Mouse (Mus musculus): ENCODE results near the gene Lmo7. TPM values are rescaled to one million over a fixed set of nuclear protein-coding genes. Genes with fewer than 3 reads are reported as not detected.

The Lmo7 gene
- polyA plus RNA-seq (2015; fragmentation: Nextera tagmentation; extraction: Ambion mirVana): 15.5 and 16.0 TPM in 2 replicates

DNA sequence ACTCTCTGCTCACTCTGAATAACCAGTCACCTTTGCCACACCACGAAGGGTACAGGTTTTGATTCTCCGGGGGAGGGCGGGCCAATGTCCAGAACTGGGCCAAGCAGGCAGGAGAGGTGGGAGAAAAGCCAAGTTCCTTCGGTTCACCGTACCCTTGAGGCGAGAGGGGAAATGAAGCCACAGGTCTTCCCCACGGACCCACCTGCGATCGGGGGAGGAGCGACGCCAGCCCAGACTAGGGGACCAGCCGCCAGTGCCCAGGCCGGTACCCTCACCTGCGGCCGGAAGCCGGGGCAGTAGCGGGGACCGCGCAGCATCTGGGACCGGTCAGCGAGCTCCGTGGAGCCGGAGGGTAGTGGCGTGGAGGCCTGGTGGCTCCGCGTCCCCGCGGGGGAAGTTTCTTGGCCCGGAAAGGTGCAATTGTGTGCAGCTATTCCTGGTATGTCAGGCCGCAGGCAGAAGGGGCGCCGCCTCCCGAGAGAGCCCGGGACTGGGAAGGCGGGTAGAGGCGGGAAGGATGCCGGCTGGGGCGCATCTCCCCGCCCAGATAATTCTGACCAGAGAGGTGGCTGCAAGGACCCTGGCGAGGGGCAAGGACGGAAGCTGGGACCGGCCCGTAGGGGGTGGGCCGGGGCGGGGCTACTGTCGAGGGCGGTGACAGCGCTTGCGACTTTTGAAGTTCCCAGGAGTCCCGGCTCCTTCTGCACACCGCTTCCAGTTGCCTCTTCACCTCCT is at the start of gene Lmo7, which contains the start of gene Gm9922:
Gene Lmo7, plus strand, starts transcription at position 721 of the 735 bp plus-strand sequence.
Gene Gm9922, minus strand, starts transcription at position 578 of the 735 bp plus-strand sequence.
- Histone ChIP-seq H3K9me3 (ENCODE audit: control insufficient read depth, low read length) (no peaks in the 10 kb centered on the region), H3K4me2 (ENCODE audit: low read length) (peak within 1 kb of the TSS; percentile 100), H3K27me3 (replicated peaks; ENCODE audit: control insufficient read depth, insufficient read depth, low read length) (peaks cover 20% of the 10 kb centered on the region; the same call in 1 of the 2 replicates), H3K4me3 (replicated peaks; ENCODE audit: low read length) (peak within 1 kb of the TSS; percentile 76), H3K27ac (ENCODE audit: low read length) (no peak within 1 kb of the TSS), H3K4me1 (replicated peaks; ENCODE audit: control insufficient read depth, insufficient read depth, low read length) (peaks cover 9% of the 10 kb centered on the region), H3K36me3 (ENCODE audit: control insufficient read depth, insufficient read depth) (no peaks in the 10 kb centered on the region), H3K9ac (replicated peaks; ENCODE audit: low read depth, low read length) (peak within 1 kb of the TSS; percentile 74)
- under 1% methylated on average over 51 of the region's 51 CpGs for WGBS
- ATAC-seq: peak; percentile 84

DNA sequence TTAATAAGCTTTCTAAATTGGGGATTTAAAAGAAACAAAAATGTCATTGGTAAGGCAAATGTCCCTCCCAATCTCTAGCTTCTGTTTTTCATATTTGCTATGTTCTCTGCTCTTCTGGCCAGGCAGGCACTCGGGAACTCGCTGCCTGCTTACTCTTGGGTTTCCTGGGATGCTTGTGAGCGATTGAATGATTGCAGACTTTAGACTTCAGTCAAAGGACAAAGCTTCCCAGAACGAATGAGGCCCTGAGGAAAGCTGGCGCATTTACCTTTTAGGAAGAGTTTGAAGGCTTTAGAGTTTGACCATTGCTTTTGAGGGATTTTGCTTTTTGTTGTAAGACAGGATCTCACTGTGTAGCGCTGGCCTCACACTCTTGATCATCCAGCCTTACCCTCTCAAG is 42.1 kb upstream of the Lmo7 start:
- Histone ChIP-seq H3K4me1 (replicated peaks; ENCODE audit: control insufficient read depth, insufficient read depth, low read length) (no peaks in the 10 kb centered on the region), H3K36me3 (ENCODE audit: control insufficient read depth, insufficient read depth) (peaks cover 4% of the 10 kb centered on the region; the same call in 1 of the 2 replicates), H3K27me3 (replicated peaks; ENCODE audit: control insufficient read depth, insufficient read depth, low read length) (no peaks in the 10 kb centered on the region), H3K9me3 (ENCODE audit: control insufficient read depth, low read length) (no peaks in the 10 kb centered on the region), H3K9ac (replicated peaks; ENCODE audit: low read depth, low read length) (no peak overlapping the region), H3K4me2 (ENCODE audit: low read length) (no peak overlapping the region), H3K4me3 (replicated peaks; ENCODE audit: low read length) (no peak overlapping the region), H3K27ac (ENCODE audit: low read length) (no peak overlapping the region)
- ATAC-seq: no peak
- WGBS: 88% methylated on average over 6 of the region's 6 CpGs

- no peak overlapping the region for H3K9ac ChIP-seq (replicated peaks; ENCODE audit: low read depth, low read length)
- WGBS: 85% methylated on average over 2 of the region's 2 CpGs
- no peak overlapping the region for H3K4me3 ChIP-seq (replicated peaks; ENCODE audit: low read length)
- H3K36me3 ChIP-seq (ENCODE audit: control insufficient read depth, insufficient read depth): peaks cover 4% of the 10 kb centered on the region; the same call in 1 of the 2 replicates
- no peaks in the 10 kb centered on the region for H3K9me3 ChIP-seq (ENCODE audit: control insufficient read depth, low read length)
- H3K27me3 ChIP-seq (replicated peaks; ENCODE audit: control insufficient read depth, insufficient read depth, low read length): no peaks in the 10 kb centered on the region
- H3K27ac ChIP-seq (ENCODE audit: low read length): no peak overlapping the region
- H3K4me1 ChIP-seq (replicated peaks; ENCODE audit: control insufficient read depth, insufficient read depth, low read length): no peaks in the 10 kb centered on the region
- no peak overlapping the region for H3K4me2 ChIP-seq (ENCODE audit: low read length)
- no peak for ATAC-seq
Measured at GRCm38 (mm10) chr14:101688406-101688805, 41.4 kb upstream of the Lmo7 start.

DNA sequence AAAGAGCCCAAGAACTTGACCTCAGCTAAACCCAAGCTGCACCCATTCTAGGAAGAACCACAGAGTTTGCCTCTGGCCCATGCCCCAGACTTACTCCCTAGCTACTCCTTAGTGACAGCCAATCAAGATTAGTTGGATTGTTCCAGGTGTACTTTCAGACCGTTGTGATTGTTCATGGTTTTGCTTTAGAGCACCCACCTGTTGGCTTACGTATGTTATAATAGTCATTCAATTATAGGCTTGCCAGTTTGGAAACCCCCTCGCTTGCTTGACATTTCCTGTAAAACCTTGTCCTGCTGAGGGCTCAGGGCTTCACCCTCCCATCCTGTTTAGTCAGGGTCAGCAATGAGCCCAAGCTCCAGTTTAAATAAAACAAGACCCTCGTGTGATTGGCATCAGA is 25.3 kb upstream of the Lmo7 start:
- no peaks in the 10 kb centered on the region for H3K27me3 ChIP-seq (replicated peaks; ENCODE audit: control insufficient read depth, insufficient read depth, low read length)

GRCm38 (mm10) chr14:101707088-101707487 is 22.7 kb upstream of the Lmo7 start:
- 90% methylated on average over 5 of the region's 5 CpGs for WGBS
- no peak overlapping the region for H3K4me3 ChIP-seq (replicated peaks; ENCODE audit: low read length)
- ATAC-seq: no peak
- H3K9me3 ChIP-seq (ENCODE audit: control insufficient read depth, low read length): no peaks in the 10 kb centered on the region
- no peak overlapping the region for H3K27ac ChIP-seq (ENCODE audit: low read length)
- H3K36me3 ChIP-seq (ENCODE audit: control insufficient read depth, insufficient read depth): no peaks in the 10 kb centered on the region
- no peak overlapping the region for H3K9ac ChIP-seq (replicated peaks; ENCODE audit: low read depth, low read length)
- no peaks in the 10 kb centered on the region for H3K27me3 ChIP-seq (replicated peaks; ENCODE audit: control insufficient read depth, insufficient read depth, low read length)
- H3K4me2 ChIP-seq (ENCODE audit: low read length): no peak overlapping the region
- H3K4me1 ChIP-seq (replicated peaks; ENCODE audit: control insufficient read depth, insufficient read depth, low read length): no peaks in the 10 kb centered on the region

More for the DNA sequence above, 25.3 kb upstream of the Lmo7 start:
- 83% methylated on average over 4 of the region's 4 CpGs for WGBS
- Histone ChIP-seq H3K9me3 (ENCODE audit: control insufficient read depth, low read length) (no peaks in the 10 kb centered on the region), H3K9ac (replicated peaks; ENCODE audit: low read depth, low read length) (no peak overlapping the region), H3K4me3 (replicated peaks; ENCODE audit: low read length) (no peak overlapping the region), H3K36me3 (ENCODE audit: control insufficient read depth, insufficient read depth) (no peaks in the 10 kb centered on the region), H3K4me2 (ENCODE audit: low read length) (no peak overlapping the region), H3K27ac (ENCODE audit: low read length) (no peak overlapping the region), H3K4me1 (replicated peaks; ENCODE audit: control insufficient read depth, insufficient read depth, low read length) (no peaks in the 10 kb centered on the region)
- ATAC-seq: no peak

DNA sequence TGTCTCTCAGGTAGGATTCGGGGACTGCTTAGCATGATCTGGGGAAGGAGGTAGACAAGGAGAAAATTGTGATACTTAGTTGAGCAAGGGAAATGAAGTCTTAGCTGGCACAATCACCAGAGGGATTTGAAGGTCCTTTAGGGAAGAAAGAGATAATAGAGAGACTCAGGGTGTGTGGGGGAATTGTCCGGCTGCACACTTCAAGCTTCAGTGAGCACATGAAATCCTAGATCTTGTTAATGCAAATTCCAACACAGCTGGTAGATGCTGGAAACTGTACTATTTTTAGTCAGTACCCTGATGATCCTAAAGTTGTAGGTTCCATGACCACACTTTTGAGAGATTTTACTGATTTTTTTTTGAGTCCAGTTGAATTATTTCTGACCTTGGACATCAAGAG is 15.3 kb upstream of the Lmo7 start:
- no peaks in the 10 kb centered on the region for H3K9me3 ChIP-seq (ENCODE audit: control insufficient read depth, low read length)
- H3K9ac ChIP-seq (replicated peaks; ENCODE audit: low read depth, low read length): no peak overlapping the region
- WGBS: 55% methylated on average over 2 of the region's 2 CpGs
- no peaks in the 10 kb centered on the region for H3K4me1 ChIP-seq (replicated peaks; ENCODE audit: control insufficient read depth, insufficient read depth, low read length)
- no peak overlapping the region for H3K4me3 ChIP-seq (replicated peaks; ENCODE audit: low read length)
- no peak overlapping the region for H3K4me2 ChIP-seq (ENCODE audit: low read length)
- no peaks in the 10 kb centered on the region for H3K36me3 ChIP-seq (ENCODE audit: control insufficient read depth, insufficient read depth)
- no peak for ATAC-seq
- H3K27ac ChIP-seq (ENCODE audit: low read length): no peak overlapping the region
- no peaks in the 10 kb centered on the region for H3K27me3 ChIP-seq (replicated peaks; ENCODE audit: control insufficient read depth, insufficient read depth, low read length)

DNA sequence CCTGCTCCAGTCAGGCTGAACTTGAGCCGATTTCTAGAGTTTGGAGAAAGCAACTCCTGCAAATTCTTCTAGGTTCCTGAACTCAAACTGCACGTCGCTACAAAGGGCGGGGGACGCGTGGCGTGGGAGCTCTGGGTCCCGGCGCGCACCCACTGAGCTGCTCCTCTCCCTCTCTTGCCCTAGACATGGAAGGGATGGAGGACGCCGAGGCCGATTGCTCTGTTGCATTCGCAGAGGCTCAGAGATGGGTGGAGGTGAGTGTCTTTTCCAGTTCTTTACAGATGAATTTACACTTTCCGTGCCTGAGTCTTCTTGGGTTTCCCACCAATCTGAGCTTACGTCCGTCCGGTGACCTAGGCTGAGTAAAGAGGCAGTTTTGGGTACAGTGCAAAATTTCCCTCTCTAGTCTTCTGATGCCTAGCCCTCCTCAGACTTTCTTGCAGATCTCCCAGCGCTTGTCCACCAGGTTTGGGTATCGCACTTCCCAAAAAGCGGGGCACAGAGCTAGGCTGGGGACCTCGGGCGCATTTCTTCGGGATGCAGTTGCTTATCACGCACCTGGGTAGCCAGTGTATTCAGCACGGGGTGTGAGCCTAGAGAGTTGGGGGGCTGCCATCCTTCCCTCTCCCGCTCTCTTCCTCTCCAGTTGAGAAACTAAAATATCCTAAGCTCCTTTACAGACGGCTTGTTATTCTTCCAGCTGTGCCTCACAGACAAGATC is 375 bp downstream of the Lmo7 start:
- H3K4me1 ChIP-seq (replicated peaks; ENCODE audit: control insufficient read depth, insufficient read depth, low read length): peaks cover 9% of the 10 kb centered on the region
- H3K27me3 ChIP-seq (replicated peaks; ENCODE audit: control insufficient read depth, insufficient read depth, low read length): peaks cover 20% of the 10 kb centered on the region; the same call in 1 of the 2 replicates
- H3K27ac ChIP-seq (ENCODE audit: low read length): no peak overlapping the region
- WGBS: under 1% methylated on average over 28 of the region's 28 CpGs
- H3K4me2 ChIP-seq (ENCODE audit: low read length): peak overlapping the region; percentile 100
- H3K9ac ChIP-seq (replicated peaks; ENCODE audit: low read depth, low read length): peak overlapping the region; percentile 74
- peak; percentile 69 for ATAC-seq
- H3K36me3 ChIP-seq (ENCODE audit: control insufficient read depth, insufficient read depth): no peaks in the 10 kb centered on the region
- H3K4me3 ChIP-seq (replicated peaks; ENCODE audit: low read length): peak overlapping the region; percentile 76
- no peaks in the 10 kb centered on the region for H3K9me3 ChIP-seq (ENCODE audit: control insufficient read depth, low read length)

DNA sequence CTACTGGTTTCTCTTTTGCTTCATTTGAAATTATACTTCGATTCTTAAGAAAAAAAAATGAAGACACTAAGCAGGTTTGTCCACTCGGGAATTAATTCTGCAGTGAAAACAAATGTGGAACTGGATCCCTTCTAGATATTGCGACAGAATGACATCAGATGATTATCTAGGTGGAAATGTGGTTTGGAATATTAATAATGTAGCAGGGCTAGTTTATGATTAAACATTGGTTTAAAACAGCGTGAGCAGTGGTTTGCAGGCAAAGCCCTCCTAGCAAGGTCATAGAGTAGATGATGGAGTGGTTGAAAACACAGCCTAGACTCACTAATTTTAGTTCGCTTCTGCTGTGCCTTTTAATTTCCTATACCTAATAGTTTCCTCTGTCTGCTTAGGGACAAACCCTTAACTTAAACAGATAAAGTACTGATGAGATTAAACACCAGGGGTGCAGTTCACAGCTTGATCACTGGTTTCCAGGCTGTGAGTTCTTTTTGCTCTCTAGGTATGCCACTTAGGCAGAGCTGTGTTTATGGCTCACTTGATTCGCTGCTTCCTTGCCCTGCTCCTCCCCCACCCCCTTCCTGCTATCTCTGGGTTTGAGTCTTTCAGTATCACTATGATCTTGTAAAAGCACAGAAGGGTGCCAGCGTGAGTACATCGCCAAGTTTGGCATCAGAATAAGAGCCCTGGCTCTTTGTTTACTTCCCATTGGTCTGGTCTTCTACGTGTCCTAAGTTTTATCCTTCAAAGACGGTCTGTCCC is 4.0 kb downstream of the Lmo7 start:
- no peak overlapping the region for H3K4me3 ChIP-seq (replicated peaks; ENCODE audit: low read length)
- H3K36me3 ChIP-seq (ENCODE audit: control insufficient read depth, insufficient read depth): no peaks in the 10 kb centered on the region
- no peak for ATAC-seq
- no peak overlapping the region for H3K4me2 ChIP-seq (ENCODE audit: low read length)
- WGBS: 28% methylated on average over 10 of the region's 10 CpGs
- H3K27me3 ChIP-seq (replicated peaks; ENCODE audit: control insufficient read depth, insufficient read depth, low read length): peaks cover 20% of the 10 kb centered on the region; the same call in 1 of the 2 replicates
- no peak overlapping the region for H3K27ac ChIP-seq (ENCODE audit: low read length)
- peaks cover 9% of the 10 kb centered on the region for H3K4me1 ChIP-seq (replicated peaks; ENCODE audit: control insufficient read depth, insufficient read depth, low read length)
- no peaks in the 10 kb centered on the region for H3K9me3 ChIP-seq (ENCODE audit: control insufficient read depth, low read length)
- H3K9ac ChIP-seq (replicated peaks; ENCODE audit: low read depth, low read length): no peak overlapping the region

DNA sequence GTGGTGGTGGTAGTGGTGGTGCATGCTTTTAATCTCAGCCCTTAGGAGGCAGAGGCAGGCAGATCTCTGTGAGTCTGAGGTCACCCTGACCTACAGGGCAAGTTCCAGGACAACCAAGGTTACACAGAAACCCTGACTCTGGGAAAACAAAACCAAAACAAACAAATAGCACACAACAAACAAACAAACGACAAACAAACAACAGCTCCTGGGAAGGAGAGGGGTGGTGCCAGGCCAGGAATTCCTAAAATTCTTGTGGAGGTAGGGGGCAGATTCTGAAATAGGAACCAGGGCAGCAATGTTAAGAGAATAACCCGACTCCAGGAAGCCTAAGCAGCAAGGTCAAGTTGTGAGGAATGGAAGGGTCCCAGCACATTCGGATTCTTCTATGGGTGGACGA is 7.7 kb downstream of the Lmo7 start:
- WGBS: 88% methylated on average over 4 of the region's 4 CpGs
- no peak overlapping the region for H3K4me3 ChIP-seq (replicated peaks; ENCODE audit: low read length)
- H3K4me2 ChIP-seq (ENCODE audit: low read length): no peak overlapping the region
- H3K4me1 ChIP-seq (replicated peaks; ENCODE audit: control insufficient read depth, insufficient read depth, low read length): no peaks in the 10 kb centered on the region
- no peaks in the 10 kb centered on the region for H3K9me3 ChIP-seq (ENCODE audit: control insufficient read depth, low read length)
- no peaks in the 10 kb centered on the region for H3K36me3 ChIP-seq (ENCODE audit: control insufficient read depth, insufficient read depth)
- no peak overlapping the region for H3K27ac ChIP-seq (ENCODE audit: low read length)
- no peak overlapping the region for H3K9ac ChIP-seq (replicated peaks; ENCODE audit: low read depth, low read length)
- 0 out of 2 replicates have a peak, but pooled peaks cover 2% of the 10 kb centered on the region for H3K27me3 ChIP-seq (replicated peaks; ENCODE audit: control insufficient read depth, insufficient read depth, low read length)
- no peak for ATAC-seq

All from forebrain, embryonic 16.5 days (tissue).